Mouse (Mus musculus) MEL (cell line): ENCODE results near the gene Gmds. TPM values are rescaled to one million over a fixed set of nuclear protein-coding genes. Genes with fewer than 3 reads are reported as not detected.

Experiments
- DNase-seq: peaks from one replicate; pipeline ENCODE4 v3.0.0; 2011; ENCODE audit warnings: low read depth, low spot score
- H3K27ac ChIP-seq: 2 replicates; pipeline ENCODE4 v1.5.1; 2012; ENCODE audit warnings: low read depth, mild to moderate bottlenecking, control low read depth, low read length, moderate library complexity; ENCODE audit not compliant: control insufficient read depth
- H3K27me3 ChIP-seq, 2 experiments: fragments of 150-350 bp in 1 of 2; sonication (generic) in 1 of 2; 2 replicates each; pipeline ENCODE4 v1.6.1; 2012; ENCODE audit warnings: low read length in 2 of 2, mild to moderate bottlenecking in 2 of 2, improper control_type of control experiment in 1 of 2, moderate library complexity in 1 of 2; ENCODE audit not compliant: insufficient read depth in 2 of 2, control insufficient read depth in 1 of 2
- H3K36me3 ChIP-seq, 2 experiments: 2 replicates each; pipeline ENCODE4 v1.6.1; 2012 to 2014; ENCODE audit warnings: low read length in 2 of 2, improper control_type of control experiment in 1 of 2, inconsistent platforms in 1 of 2, mild to moderate bottlenecking in 1 of 2; ENCODE audit not compliant: insufficient read depth in 2 of 2, control insufficient read depth in 1 of 2
- H3K4me1 ChIP-seq, 2 experiments: fragments of 150-350 bp in 1 of 2; sonication (generic) in 1 of 2; 2 replicates each; pipeline ENCODE4 v1.6.1; 2012; ENCODE audit warnings: low read length in 2 of 2, improper control_type of control experiment in 1 of 2, mild to moderate bottlenecking in 1 of 2; ENCODE audit not compliant: insufficient read depth in 2 of 2, control insufficient read depth in 1 of 2
- H3K4me3 ChIP-seq, 2 experiments: fragments of 150-350 bp in 1 of 2; sonication (generic) in 1 of 2; 2 replicates each; pipeline ENCODE4 v1.5.1; 2012; ENCODE audit warnings: low read depth in 2 of 2, low read length in 2 of 2, mild to moderate bottlenecking in 2 of 2, moderate library complexity in 2 of 2, control low read depth in 1 of 2, improper control_type of control experiment in 1 of 2; ENCODE audit not compliant: control insufficient read depth in 1 of 2, insufficient read depth in 1 of 2
- H3K79me2 ChIP-seq: 2 replicates; pipeline ENCODE4 v1.6.1; 2012; ENCODE audit warnings: mild to moderate bottlenecking, low read length, moderate library complexity; ENCODE audit not compliant: control insufficient read depth, poor library complexity, insufficient read depth
- H3K9ac ChIP-seq: 2 replicates; pipeline ENCODE4 v1.6.1; 2012; ENCODE audit warnings: low read depth, mild to moderate bottlenecking, control low read depth, low read length, moderate library complexity; ENCODE audit not compliant: control insufficient read depth, poor library complexity, severe bottlenecking
- H3K9me3 ChIP-seq: fragments of 150-350 bp; sonication (generic); replicated peaks from 2 replicates; pipeline ENCODE4 v1.6.1; 2012; ENCODE audit warnings: mild to moderate bottlenecking, low read length, improper control_type of control experiment, moderate library complexity; ENCODE audit not compliant: insufficient read depth
- CHD2 ChIP-seq: IDR thresholded peaks from 2 replicates; pipeline ENCODE4 v1.6.1; 2011; ENCODE audit warnings: low read length, improper control_type of control experiment
- CTCF ChIP-seq, 3 experiments: IDR thresholded peaks in 2 of 3; conservative IDR thresholded peaks in 1 of 3; 2 replicates each; pipeline ENCODE4 v1.5.1; 2011 to 2012; ENCODE audit warnings: low read length in 3 of 3, low read depth in 2 of 3, mild to moderate bottlenecking in 2 of 3, improper control_type of control experiment in 1 of 3, inconsistent platforms in 1 of 3, mixed read lengths in 1 of 3, moderate library complexity in 1 of 3; ENCODE audit not compliant: control insufficient read depth in 1 of 3, insufficient read depth in 1 of 3, poor library complexity in 1 of 3, severe bottlenecking in 1 of 3
- E2F4 ChIP-seq: IDR thresholded peaks from 2 replicates; pipeline ENCODE4 v1.6.1; 2011; ENCODE audit warnings: low read depth, low read length, improper control_type of control experiment, borderline replicate concordance
- ELF1 ChIP-seq: IDR thresholded peaks from 2 replicates; pipeline ENCODE4 v1.6.1; 2014; ENCODE audit warnings: low read depth, mild to moderate bottlenecking, inconsistent platforms, low read length, improper control_type of control experiment, moderate library complexity
- EP300 ChIP-seq, 2 experiments: IDR thresholded peaks; 2 replicates each; pipeline ENCODE4 v1.6.1; 2011; ENCODE audit warnings: improper control_type of control experiment in 2 of 2, low read length in 2 of 2, low read depth in 1 of 2, mild to moderate bottlenecking in 1 of 2
- GABPA ChIP-seq: IDR thresholded peaks from 2 replicates; pipeline ENCODE4 v1.6.1; 2012; ENCODE audit warnings: low read depth, mild to moderate bottlenecking, inconsistent platforms, low read length, improper control_type of control experiment, moderate library complexity
- JUND ChIP-seq: IDR thresholded peaks from 2 replicates; pipeline ENCODE4 v1.6.1; 2011; ENCODE audit warnings: low read depth, mild to moderate bottlenecking, improper control_type of control experiment, low read length
- KAT2A ChIP-seq: conservative IDR thresholded peaks from 2 replicates; pipeline ENCODE4 v1.6.1; 2012; ENCODE audit warnings: low read depth, low read length, improper control_type of control experiment, inconsistent platforms
- MAFK ChIP-seq: IDR thresholded peaks from 2 replicates; pipeline ENCODE4 v1.6.1; 2011; ENCODE audit warnings: low read depth, mild to moderate bottlenecking, low read length, improper control_type of control experiment, borderline replicate concordance
- MAX ChIP-seq: IDR thresholded peaks from 2 replicates; pipeline ENCODE4 v1.6.1; 2011; ENCODE audit warnings: low read length, improper control_type of control experiment
- MAZ ChIP-seq: IDR thresholded peaks from 2 replicates; pipeline ENCODE4 v1.6.1; 2012; ENCODE audit warnings: low read depth, mild to moderate bottlenecking, inconsistent platforms, low read length, improper control_type of control experiment
- MEF2A ChIP-seq: IDR thresholded peaks from 2 replicates; pipeline ENCODE4 v1.6.1; 2014; ENCODE audit warnings: low read depth, mild to moderate bottlenecking, inconsistent platforms, low read length, improper control_type of control experiment; ENCODE audit not compliant: poor library complexity, insufficient replicate concordance, severe bottlenecking; ENCODE audit errors: extremely low read depth
- MXI1 ChIP-seq: IDR thresholded peaks from 2 replicates; pipeline ENCODE4 v1.6.1; 2011; ENCODE audit warnings: mild to moderate bottlenecking, low read depth, low read length, improper control_type of control experiment
- MYB ChIP-seq: IDR thresholded peaks from 2 replicates; pipeline ENCODE4 v1.6.1; 2011; ENCODE audit warnings: mild to moderate bottlenecking, low read depth, low read length, improper control_type of control experiment
- NELFE ChIP-seq: IDR thresholded peaks from 2 replicates; pipeline ENCODE4 v1.6.1; 2011; ENCODE audit warnings: low read depth, low read length, improper control_type of control experiment
- NRF1 ChIP-seq: IDR thresholded peaks from 2 replicates; pipeline ENCODE4 v1.6.1; 2014; ENCODE audit warnings: low read depth, mild to moderate bottlenecking, inconsistent platforms, low read length, improper control_type of control experiment, moderate library complexity; ENCODE audit not compliant: poor library complexity, insufficient read depth, severe bottlenecking
- POLR2A ChIP-seq, 2 experiments: IDR thresholded peaks; 2 replicates each; pipeline ENCODE4 v1.6.1; 2011 to 2012; ENCODE audit warnings: low read length in 2 of 2, mild to moderate bottlenecking in 2 of 2, control low read depth in 1 of 2, improper control_type of control experiment in 1 of 2, low read depth in 1 of 2, moderate library complexity in 1 of 2; ENCODE audit not compliant: control insufficient read depth in 1 of 2, insufficient read depth in 1 of 2, poor library complexity in 1 of 2
- POLR2AphosphoS2 ChIP-seq: IDR thresholded peaks from 2 replicates; pipeline ENCODE4 v1.6.1; 2011; ENCODE audit warnings: low read length, improper control_type of control experiment
- RAD21 ChIP-seq: IDR thresholded peaks from 2 replicates; pipeline ENCODE4 v1.6.1; 2011; ENCODE audit warnings: mild to moderate bottlenecking, low read depth, low read length, improper control_type of control experiment
- SIN3A ChIP-seq: IDR thresholded peaks from 2 replicates; pipeline ENCODE4 v1.6.1; 2012; ENCODE audit warnings: low read length, improper control_type of control experiment, inconsistent platforms
- SMC3 ChIP-seq: IDR thresholded peaks from 2 replicates; pipeline ENCODE4 v1.6.1; 2011; ENCODE audit warnings: low read depth, low read length, improper control_type of control experiment
- TAL1 ChIP-seq: IDR thresholded peaks from 2 replicates; pipeline ENCODE4 v1.6.1; 2012; ENCODE audit warnings: mild to moderate bottlenecking, inconsistent platforms, low read length, moderate library complexity, mixed read lengths
- TBP ChIP-seq: IDR thresholded peaks from 2 replicates; pipeline ENCODE4 v1.8.0; 2011; ENCODE audit warnings: low read depth, low read length, improper control_type of control experiment
- TCF12 ChIP-seq: IDR thresholded peaks from 2 replicates; pipeline ENCODE4 v1.6.1; 2014; ENCODE audit warnings: low read depth, mild to moderate bottlenecking, inconsistent platforms, low read length, improper control_type of control experiment, moderate library complexity
- USF1 ChIP-seq: IDR thresholded peaks from 2 replicates; pipeline ENCODE4 v1.6.1; 2014; ENCODE audit warnings: low read depth, mild to moderate bottlenecking, inconsistent platforms, low read length, improper control_type of control experiment, moderate library complexity
- USF2 ChIP-seq, 2 experiments: IDR thresholded peaks; 2 replicates each; pipeline ENCODE4 v1.6.1; 2011 to 2012; ENCODE audit warnings: improper control_type of control experiment in 2 of 2, low read length in 2 of 2, borderline replicate concordance in 1 of 2, inconsistent platforms in 1 of 2, low read depth in 1 of 2, mild to moderate bottlenecking in 1 of 2; ENCODE audit not compliant: insufficient read depth in 1 of 2
- ZC3H11A ChIP-seq: IDR thresholded peaks from 2 replicates; pipeline ENCODE4 v1.6.1; 2012; ENCODE audit warnings: low read depth, mild to moderate bottlenecking, inconsistent platforms, low read length, improper control_type of control experiment
- ZKSCAN1 ChIP-seq: IDR thresholded peaks from 2 replicates; pipeline ENCODE4 v1.6.1; 2012; ENCODE audit warnings: low read depth, mild to moderate bottlenecking, inconsistent platforms, low read length, improper control_type of control experiment, moderate library complexity
- ZMIZ1 ChIP-seq: IDR thresholded peaks from 2 replicates; pipeline ENCODE4 v1.6.1; 2012; ENCODE audit warnings: low read depth, mild to moderate bottlenecking, inconsistent platforms, low read length, improper control_type of control experiment, moderate library complexity
- ZNF384 ChIP-seq: IDR thresholded peaks from 2 replicates; pipeline ENCODE4 v1.6.1; 2012; ENCODE audit warnings: low read depth, mild to moderate bottlenecking, inconsistent platforms, low read length, improper control_type of control experiment
- polyA plus RNA-seq, 2 experiments: library from polyadenylated mRNA; stranded (reverse) in 1 of 2; unstranded in 1 of 2; fragments of >175 nt in 1 of 2; fragments of >200 nt in 1 of 2; gene quantifications; 2 replicates each; pipeline versions ENCODE4 v1.2.1 to v1.2.4; 2012; ENCODE audit warnings: low replicate concordance in 2 of 2, low read depth in 1 of 2; ENCODE audit not compliant: insufficient read length in 2 of 2, insufficient read depth in 1 of 2, missing spikeins in 1 of 2
- total RNA-seq: library from RNA; depleted of rRNA; stranded (reverse); fragments of 300-350 nt; gene quantifications from 2 replicates; pipeline ENCODE4 v1.2.3, GENCODE M21; 2012

Gene Gmds
- total and polyA plus RNA-seq, 3 experiments = 17.4 to 32.2 TPM; not detected in 1

DNA sequence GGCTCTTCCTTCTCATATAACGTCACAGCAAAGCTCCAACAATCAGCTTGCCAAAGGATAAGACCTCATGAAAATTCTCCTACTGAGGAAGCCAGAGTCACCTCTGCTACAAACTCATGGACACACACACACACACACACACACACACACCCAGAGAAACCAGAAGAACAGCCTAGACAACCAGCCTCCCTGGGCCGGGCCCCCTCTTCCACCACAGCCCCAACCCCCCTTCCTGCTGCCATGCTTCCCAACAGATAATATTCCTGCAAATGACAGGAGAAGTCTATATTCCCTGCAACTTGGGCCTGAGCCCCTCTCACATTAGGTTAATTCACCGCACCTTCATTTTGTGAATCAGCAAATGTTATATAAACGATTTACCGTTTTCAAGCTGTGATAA, 545.4 kb downstream of the Gmds start:
- TF ChIP-seq SIN3A = 0 out of 2 replicates have a peak, but pooled peaks have one; percentile 9
- TF ChIP-seq TCF12 = no peak
- TF ChIP-seq EP300 (IDR thresholded peaks at IDR 0.05; ENCODE audit: low read depth in 1 of 2, low read length in 2 of 2) = 0 out of 4 replicates have a peak, but pooled peaks of 1 of the 2 experiments have one; percentile 10
- no peak for TF ChIP-seq JUND
- H3K27ac ChIP-seq = no peak overlapping the region
- H3K79me2 ChIP-seq = no peaks in the 10 kb centered on the region
- peak overlapping the region; percentile 19; the same call in 1 of the 2 replicates for H3K9ac ChIP-seq
- peaks cover 0 to 2% of the 10 kb centered on the region in 2 experiments; a peak in 1 of 4 replicates for H3K36me3 ChIP-seq
- peaks cover 0 to 6% of the 10 kb centered on the region in 2 experiments; a peak in 2 of 4 replicates for H3K4me1 ChIP-seq
- DNase-seq = peak; percentile 42
- no peaks in the 10 kb centered on the region for H3K9me3 ChIP-seq
- no peaks in the 10 kb centered on the region; a peak in 1 of 4 replicates for H3K27me3 ChIP-seq
- H3K4me3 ChIP-seq = peak overlapping the region; percentile 51 to 67

GRCm38 (mm10) chr13:31792480-31793132, 545.9 kb downstream of the Gmds start:
- H3K79me2 ChIP-seq = no peaks in the 10 kb centered on the region
- peaks cover 0 to 6% of the 10 kb centered on the region in 2 experiments; a peak in 2 of 4 replicates for H3K4me1 ChIP-seq
- peak overlapping the region; percentile 19; the same call in 1 of the 2 replicates for H3K9ac ChIP-seq
- no peaks in the 10 kb centered on the region for H3K9me3 ChIP-seq
- H3K27ac ChIP-seq = no peak overlapping the region
- H3K27me3 ChIP-seq = no peaks in the 10 kb centered on the region; a peak in 1 of 4 replicates
- DNase-seq = peak; percentile 82
- H3K4me3 ChIP-seq = peak overlapping the region; percentile 51 to 67
- peaks cover 0 to 2% of the 10 kb centered on the region in 2 experiments; a peak in 1 of 4 replicates for H3K36me3 ChIP-seq
- TF ChIP-seq ZKSCAN1 (no peak), MYB (0 out of 2 replicates have a peak, but pooled peaks have one; percentile 4), TCF12 (no peak), RAD21 (no peak; the same call in none of the 2 replicates), CHD2 (no peak), POLR2A (IDR thresholded peaks at IDR 0.05; ENCODE audit: control insufficient read depth in 1 of 2, insufficient read depth in 1 of 2, low read depth in 1 of 2, low read length in 2 of 2, poor library complexity in 1 of 2) (no peak), ZNF384 (no peak), CTCF (IDR thresholded peaks at IDR 0.05 in 2 of 3, conservative IDR thresholded peaks at IDR 0.05 in 1 of 3; ENCODE audit: control insufficient read depth in 1 of 3, insufficient read depth in 1 of 3, low read depth in 2 of 3, low read length in 3 of 3, poor library complexity in 1 of 3, severe bottlenecking in 1 of 3) (peak; percentile 95 to 99 (median 97)), MXI1 (peak; percentile 63; the same call in 1 of the 2 replicates), KAT2A (no peak), EP300 (IDR thresholded peaks at IDR 0.05; ENCODE audit: low read depth in 1 of 2, low read length in 2 of 2) (no peak), POLR2AphosphoS2 (no peak), MEF2A (no peak), USF2 (IDR thresholded peaks at IDR 0.05; ENCODE audit: borderline replicate concordance in 1 of 2, insufficient read depth in 1 of 2, low read depth in 1 of 2, low read length in 2 of 2) (no peak), MAFK (no peak), MAX (no peak), MAZ (0 out of 2 replicates have a peak, but pooled peaks have one; percentile 43), SMC3 (peak; percentile 97), NRF1 (no peak), TAL1 (no peak), NELFE (no peak), JUND (no peak), GABPA (no peak), TBP (no peak), ZMIZ1 (no peak), ZC3H11A (peak; percentile 98), E2F4 (no peak), USF1 (no peak), ELF1 (no peak)
